Mouse (Mus musculus): ENCODE results near the gene Cnnm3.

Cnnm3 gene

DNA sequence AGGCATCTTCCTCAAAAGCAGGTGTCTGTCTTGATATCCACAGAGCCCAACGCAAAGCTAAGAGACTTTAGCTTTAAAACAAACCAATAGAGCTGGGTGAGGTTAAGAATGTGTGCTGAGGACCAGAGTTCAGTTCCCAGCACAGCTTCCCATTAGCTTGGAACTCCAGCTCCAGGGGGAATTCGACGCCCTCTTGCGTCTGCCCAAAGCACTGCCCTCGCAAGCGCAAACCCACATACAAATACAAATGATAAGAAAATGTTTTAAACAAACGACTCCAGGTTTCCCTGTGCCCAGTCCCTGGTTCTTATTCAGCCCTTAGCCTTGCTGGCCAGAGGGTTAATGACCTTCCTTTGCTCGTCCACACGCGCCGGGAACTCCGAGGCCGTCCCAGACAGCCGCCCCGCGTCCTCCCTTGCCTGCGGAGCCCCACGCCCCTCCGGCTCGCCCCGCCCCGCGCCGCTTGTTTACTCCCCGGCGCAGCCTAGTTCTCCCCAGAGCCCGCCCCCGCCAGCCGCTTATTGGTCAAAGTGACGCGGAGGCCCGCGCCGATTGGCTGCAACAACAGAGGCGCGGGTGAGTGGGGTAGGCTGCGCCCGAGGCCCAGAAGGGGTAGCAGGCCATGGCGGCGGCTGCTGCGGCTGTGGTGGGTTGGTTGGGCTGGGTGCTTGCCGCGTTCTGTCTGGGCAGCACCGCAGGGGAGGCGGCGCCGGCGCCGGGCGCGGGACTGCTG, at the start of gene Cnnm3:
TSS of gene Cnnm3 (plus strand) at position 579 of the 733 bp plus-strand sequence.
- peak; percentile 99 to 100 for DNase-seq (ENCODE audit: low spot score in 2 of 2)

DNA sequence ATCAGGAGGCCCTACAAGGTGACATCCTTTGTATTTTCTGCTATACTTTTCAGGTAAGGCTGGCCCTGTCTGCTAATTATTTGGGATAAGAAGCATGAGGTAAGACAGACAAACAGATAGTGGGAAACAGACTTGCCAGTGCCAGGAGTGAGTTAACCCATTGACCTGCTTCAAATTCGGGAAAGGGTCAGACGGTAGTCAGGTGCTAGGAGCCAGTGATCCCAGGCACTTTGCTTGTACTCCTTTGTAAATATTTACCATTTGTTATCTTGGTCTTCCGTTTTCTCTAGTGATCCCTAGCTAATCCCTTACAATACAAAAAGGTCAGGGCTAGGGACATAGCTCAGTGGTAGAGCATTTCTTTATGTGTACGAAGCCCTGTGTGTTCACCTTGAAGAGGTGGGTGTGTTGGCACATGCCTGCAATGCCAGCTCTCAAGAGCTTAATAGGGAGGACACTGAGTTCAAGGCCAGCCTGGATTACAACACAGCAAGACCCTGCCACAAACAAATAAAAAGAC, 46.0 kb upstream of the Cnnm3 start:
- no peak for DNase-seq (ENCODE audit: low spot score in 2 of 2)

DNA sequence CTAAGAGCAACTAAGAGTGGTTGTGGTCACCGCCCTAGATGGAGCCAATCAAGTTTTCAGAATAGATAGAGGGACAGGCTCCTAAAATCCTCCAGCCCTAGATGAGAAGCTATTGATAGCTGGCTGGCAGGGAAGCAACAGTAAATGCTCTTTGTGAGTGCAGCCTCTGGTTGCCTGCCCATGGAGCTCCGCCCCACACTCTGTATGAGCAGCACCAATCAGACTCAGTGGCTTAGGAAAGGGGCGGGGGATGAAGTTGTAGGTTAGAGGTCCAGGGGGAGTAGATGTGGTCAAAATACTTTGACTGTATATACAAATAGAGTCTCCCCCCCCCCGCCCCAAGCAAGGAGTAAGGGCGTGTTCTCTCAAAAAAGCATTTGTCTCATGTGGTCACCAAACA, 44.2 kb upstream of the Cnnm3 start:
- no peak for DNase-seq (ENCODE audit: low spot score in 2 of 2)

DNA sequence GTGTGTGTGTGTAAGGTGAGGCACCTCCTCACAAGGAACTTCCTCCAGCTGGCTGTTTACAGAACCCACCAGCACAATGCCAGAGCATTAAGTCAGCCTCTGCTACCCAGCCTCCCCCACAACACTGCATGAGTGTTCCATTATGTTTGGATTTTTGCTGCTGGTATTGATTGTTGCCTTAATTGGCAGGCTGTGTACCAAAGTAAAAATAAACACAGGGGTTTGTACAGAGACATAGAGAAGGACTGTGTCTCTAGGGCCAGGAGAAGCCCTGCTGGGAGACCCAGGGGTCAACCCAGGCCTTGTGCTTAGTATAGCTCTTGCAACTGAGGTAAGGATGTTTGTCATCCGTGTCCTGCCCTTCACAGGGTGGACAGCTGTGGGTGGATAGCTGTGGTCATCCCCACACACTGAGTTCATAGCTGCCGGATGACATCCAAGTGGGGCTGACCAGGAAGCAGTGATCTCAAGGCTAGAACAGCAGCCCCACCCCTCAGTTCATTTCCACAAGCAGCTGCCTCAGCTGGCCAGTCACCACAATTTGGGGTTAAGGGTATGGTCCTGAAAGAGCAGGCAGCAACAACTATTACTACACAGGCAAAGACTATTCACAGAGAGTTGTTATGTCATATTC, 41.7 kb upstream of the Cnnm3 start:
- no peak for DNase-seq (ENCODE audit: low spot score in 2 of 2)

DNA sequence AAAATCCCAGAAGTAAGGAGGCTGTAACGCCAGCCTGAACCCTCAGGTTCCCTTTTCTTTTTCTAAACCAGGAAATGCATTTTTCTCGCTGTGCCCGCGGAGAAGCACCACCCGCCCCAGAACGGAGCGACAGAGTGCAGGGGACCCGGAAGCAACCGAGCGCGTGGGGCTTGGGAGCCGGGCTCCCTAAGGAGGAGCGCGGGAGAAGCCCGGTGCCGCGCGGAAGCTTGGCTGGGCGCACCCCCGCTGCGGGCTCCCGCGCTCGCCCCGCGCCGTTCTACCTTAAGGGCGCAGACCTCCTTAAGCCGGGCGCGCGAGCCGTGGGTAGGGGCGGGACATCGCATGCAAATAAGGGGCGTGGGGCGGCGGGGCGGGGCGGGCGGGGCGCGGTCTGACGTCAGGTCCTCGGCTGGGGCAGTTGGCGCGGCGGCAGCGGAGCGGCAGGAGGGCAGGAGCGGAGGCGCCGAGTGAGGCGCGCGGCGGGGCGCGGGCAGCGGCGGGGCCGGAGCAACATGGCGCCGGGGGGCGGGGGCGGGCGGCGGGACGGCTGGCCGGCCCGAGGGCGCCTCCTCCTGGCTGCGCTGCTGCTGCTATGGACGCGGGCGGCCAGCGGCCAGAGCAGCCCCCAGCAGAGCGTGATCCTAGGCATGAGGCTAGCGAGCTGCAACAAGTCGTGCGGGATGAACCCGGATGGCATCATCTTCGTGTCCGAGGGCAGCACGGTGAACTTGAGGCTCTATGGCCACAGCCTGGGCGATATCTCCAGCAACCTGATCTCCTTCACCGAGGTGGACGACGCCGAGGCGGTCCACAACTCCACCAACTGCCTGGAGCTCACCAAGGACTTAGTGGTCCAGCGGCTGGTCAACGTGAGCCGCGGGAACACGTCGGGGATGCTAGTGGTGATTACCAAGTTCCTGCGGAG, 40.2 kb upstream of the Cnnm3 start, which contains the start of gene Cnnm4:
TSS of gene Cnnm4 (plus strand) at position 440 of the 925 bp plus-strand sequence.
- DNase-seq (ENCODE audit: low spot score in 2 of 2): peak; percentile 88 to 94

DNA sequence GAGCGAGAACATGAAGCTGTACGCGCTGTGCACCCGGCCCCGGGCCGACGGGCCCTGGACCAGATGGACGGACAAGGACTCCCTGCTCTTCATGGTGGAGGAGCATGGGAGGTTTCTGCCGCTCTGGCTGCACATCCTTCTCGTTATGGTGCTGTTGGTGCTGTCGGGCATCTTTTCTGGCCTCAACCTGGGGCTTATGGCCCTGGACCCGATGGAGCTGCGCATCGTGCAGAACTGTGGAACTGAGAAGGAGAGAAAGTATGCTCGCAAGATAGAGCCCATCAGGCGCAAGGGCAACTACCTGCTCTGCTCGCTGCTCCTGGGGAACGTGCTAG, 39.6 kb upstream of the Cnnm3 start:
- DNase-seq (ENCODE audit: low spot score in 2 of 2): peak in 1 of 2 experiments; percentile 36

DNA sequence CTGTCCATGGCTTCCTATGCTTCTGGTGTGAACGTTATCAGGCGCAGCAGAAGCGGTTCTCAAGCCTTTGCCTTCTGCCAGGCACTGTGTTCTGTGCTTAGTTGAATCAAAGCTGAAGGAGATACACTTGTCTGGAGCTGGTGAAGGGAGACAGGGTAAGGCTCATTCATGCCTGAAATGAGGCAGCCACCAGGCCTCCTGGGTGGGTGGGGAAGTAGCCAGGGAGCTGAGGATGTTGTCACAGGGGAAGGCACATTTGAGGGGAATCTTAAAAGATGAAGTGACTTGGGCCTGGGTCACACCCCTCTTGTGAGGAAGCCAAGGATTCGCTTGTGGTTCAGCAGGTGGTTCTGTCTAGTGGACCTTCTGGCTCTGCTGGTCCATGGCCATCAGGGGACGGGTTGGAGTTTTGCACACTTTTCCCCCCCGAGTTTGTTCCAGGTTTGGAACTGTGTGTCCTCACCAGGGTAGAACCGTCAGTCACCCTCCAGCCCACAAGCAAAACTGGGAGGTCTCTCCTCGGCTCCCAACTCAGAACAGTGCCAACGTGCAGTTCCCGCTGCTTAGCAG, 38.4 kb upstream of the Cnnm3 start:
- no peak for DNase-seq (ENCODE audit: low spot score in 2 of 2)

DNA sequence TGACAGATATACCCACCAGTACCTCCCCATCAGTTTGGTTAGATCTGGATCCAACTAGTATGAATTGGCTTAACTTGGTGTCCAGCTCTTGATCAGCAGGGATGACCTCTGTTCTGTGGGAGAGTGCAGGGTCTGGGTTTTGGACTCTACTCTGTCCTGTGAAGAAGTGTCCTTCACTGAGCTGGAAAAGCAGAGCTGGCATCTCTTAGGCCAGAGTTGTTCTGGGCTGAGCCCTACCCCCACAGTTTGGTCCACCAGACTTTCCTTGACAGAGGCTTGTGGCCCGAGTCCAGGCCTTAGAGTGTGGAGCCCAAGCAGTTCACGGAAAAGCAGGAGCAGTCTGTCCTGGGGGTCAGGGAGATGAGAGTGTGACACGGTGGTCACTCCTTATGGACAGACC, 37.0 kb upstream of the Cnnm3 start:
- DNase-seq (ENCODE audit: low spot score in 2 of 2): no peak

DNA sequence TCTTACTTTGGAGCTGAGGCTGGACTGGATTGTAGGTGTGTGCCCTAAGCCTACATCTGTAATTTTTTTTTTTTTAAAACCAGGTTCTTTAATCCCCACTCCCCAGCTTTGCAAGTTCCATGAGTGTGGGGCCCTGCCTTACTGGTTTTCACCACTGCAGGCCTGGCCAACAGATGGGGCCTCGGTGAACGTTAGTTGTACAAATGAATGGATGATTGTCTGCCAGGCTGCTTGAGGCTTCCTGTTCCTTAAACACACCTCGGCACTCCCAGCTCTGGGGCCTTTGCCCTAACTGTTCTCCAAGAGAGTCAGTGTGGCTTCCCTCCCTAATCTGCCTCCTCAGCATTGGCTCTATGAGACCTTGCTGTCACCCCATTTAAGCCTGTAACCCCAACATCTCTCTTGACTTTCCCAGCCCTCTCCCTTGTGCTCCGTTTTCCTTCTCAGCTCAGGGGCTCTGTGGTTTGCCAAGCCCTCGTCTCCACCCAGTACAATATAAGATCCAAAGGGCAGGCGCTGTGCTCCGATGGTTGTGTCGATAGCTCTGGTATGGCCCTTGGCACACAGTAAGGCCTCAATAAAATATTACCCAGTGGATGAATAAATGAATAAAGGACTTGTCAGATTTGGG, 36.1 kb upstream of the Cnnm3 start:
- no peak for DNase-seq (ENCODE audit: low spot score in 2 of 2)

DNA sequence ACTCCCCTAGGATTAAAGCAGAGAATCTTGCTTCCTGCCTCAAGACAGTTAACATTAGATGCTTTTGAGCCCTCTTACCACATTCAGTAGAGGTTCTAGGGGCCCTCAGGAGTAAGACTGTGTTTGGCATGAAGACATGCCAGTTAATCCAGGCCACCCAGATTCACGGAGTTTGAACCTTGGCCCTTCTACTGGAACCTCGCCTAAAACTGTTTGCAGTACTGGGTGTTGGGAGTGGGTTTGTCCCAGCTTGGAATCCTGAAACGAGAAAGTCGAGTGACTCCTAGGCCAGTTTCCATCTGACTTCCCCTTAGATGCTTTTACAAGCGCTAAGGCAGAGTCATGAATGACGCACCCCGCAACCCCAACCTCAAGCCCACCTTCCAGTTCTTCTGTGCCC, 35.2 kb upstream of the Cnnm3 start:
- DNase-seq (ENCODE audit: low spot score in 2 of 2): no peak

DNA sequence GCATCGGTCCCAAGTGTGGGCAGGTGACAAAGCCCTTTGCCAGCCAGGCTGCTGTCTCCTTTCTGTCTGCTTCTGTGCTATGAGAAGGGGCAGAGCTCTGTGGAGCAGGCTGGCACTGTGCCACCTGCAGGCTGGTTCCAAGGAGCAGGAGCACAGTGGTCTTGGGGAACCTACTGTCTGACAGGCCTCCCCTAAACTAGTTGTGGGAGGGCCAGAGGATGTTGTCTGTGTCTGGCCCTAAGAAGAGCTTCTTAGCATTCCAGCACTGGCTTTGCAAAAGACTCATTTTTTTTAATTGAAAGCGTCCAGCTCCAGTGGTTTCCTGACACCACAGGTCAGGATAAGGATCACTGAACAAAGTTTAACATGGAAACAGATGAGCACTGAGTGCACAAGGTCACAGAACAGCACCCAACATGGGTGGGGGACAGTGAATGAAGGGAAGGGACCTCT, 33.3 kb upstream of the Cnnm3 start:
- DNase-seq (ENCODE audit: low spot score in 2 of 2): no peak

DNA sequence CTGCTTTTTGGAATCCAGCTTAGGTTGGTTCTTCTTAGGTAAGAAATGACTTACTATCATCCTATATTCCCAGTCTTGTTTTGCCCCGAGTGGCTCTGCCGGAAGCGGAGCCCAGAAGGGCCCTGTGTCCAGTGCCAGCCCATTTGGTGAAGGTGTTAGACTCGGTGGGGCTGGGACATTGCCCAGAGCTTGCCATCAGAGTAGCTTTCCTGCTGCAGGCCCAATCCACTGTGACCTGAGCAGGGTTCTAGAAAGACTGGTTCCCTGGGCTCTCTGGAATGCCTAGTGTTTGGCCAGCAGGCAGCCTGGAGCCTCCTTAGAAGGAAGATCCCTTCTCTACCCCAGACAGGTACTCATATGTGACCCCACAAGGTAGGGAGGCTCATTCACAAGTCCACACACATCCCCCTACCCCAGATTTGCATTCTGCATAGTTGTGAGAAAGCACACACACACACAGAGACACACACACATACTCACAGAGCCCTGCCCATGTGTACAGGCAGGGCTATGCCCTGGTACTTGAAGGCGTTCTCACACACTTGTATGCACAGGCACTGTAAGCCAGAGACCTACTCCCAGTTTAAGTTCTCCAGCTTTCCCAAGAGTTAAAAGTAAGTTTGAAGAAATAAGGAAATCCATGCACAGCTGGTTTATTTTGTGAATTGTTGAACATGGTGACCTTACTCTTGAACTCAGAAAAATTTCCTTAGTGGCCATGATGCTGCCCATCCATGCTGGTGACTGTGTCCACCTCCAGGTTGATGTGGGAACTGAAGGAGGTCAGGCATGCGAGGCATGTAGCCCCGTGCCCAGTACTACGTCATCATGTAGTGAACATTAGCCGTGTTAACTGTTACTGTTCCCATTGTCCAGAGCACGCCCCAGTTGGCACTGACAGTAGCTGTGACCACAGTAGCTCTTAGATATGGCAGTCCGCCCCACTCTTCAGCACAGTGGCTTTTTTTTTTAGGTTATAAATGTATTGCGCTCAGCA, 31.5 kb upstream of the Cnnm3 start:
- DNase-seq (ENCODE audit: low spot score in 2 of 2): no peak

DNA sequence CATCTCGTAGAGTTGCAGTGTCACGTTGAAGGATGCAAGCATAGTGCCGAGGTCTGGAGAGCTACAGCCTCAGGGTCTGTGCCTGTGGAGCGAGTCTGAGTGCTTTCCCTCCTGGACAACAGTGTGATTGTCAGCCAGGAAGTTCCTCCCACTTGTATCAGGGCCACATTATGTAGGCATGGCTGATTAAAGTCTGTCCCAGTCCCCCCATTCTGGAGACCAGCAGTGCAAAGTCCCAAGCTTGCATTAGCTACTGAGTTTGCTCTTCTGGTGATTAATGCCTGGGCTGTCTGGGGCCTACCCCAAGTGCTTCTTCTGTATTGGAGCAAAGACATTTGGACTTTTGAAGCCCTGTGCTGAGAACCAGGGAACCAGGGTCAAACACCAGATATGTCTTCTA, 27.8 kb upstream of the Cnnm3 start:
- no peak for DNase-seq (ENCODE audit: low spot score in 2 of 2)

DNA sequence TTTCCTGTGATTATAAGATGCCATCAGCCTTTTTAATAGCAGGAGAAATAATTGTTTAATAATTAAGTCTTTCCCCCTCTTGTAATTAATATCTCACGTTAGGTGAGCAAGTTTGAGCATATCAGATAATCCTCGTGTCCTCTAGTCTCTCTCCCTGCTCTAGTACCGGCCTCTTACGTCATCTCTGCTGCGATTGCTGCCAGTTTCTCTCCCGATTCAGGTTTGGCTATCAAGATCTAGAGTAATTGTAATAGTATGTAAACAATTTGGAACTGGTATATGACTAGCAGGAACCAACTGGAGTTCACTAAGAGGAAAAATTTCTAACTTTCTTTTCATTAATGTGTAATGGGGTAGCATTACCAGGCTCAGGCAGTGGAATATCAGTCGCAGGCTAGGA, 26.6 kb upstream of the Cnnm3 start:
- no peak for DNase-seq (ENCODE audit: low spot score in 2 of 2)

DNA sequence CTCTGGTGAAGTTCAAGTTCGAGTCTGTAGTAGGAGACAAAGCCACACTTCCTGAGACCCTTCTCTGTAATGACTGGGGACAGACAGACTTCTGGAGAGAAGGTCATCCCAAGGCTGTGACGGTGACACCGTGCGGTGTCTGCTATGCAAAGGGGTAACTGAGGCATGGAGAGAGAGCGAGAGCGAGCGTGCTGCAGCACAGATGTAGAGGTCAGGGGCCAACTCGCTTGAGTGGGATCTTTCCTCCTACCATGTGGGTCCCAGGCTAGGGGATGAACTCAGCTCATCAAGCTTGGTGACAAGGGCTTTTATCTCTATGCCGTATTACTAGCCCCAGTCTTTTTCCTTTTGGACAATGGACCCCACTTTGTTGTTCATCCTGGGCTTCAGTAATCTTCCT, 24.6 kb upstream of the Cnnm3 start:
- no peak for DNase-seq (ENCODE audit: low spot score in 2 of 2)

DNA sequence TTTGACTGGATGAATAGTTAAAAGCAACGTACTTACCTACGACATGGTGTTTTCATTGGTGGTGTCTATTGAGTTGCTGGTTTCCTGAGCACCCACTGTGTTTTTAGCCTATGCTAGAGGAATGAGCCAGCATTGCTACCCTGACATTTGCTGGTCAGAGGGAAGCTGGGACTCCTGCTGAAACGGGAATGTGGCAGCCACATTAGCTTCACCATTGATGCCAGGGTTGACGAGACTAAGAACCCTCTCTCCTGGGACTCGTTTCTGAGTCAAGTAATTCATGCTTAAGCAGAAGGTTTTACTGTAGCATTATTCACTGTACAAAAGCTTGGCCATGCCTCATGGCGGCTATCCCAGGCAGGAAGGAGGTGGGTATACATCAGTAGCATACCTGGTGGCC, 22.0 kb upstream of the Cnnm3 start:
- no peak for DNase-seq (ENCODE audit: low spot score in 2 of 2)

DNA sequence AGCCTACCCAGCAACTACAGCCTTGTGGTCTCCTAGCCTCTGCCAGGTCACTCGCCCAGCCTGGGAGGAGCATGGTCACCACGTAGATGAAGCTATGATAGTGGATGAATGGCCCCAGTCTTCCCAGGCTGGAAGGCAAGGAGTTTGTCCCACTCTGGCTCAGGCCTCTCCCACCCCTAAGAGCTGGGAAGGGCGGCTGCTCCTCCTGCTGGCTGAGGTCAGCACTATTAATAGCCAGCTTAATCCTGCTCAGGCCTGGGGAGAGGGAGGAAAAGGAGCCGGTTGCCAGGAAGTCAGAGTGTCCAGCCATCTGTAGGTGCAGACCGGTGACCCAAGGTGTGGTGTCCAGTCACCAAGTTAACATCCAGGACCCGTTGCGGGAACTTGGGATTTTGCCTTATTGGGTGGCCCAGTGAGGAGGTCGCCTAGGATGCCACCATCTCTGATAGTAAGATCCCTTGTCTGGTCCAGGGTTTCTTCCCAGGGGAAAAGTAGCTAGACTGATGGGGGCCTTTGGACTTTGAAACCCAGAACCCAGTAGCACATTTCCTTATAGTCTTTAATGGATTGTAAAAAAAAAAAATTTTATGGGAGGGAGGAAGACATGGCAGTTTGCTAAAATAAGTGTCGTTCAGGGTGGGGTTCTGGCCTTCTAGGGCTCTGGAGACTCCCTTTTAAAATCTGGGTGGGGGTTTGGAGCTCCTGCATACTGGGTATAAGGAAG, 19.1 kb upstream of the Cnnm3 start:
- no peak for DNase-seq (ENCODE audit: low spot score in 2 of 2)

DNA sequence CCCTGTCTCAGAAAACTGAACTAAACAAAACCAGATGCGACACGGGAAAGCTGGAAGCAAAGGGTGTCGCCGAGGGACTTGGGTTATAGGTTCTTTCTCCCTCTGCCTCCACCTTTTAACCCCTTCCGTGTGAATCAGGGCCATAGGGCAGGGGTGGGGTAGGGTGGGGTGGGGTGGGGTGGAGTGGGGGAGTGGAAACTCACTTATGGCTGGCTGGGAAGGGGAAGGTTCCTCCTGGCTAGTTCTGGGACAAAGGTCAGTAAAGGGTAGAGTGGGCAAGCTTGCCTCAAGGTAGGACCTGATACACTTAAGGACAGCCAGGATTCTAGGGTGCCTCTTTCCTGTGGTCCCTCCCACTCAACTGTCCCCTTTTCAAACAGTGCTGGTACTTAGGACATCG, 18.4 kb upstream of the Cnnm3 start:
- DNase-seq (ENCODE audit: low spot score in 2 of 2): no peak

DNA sequence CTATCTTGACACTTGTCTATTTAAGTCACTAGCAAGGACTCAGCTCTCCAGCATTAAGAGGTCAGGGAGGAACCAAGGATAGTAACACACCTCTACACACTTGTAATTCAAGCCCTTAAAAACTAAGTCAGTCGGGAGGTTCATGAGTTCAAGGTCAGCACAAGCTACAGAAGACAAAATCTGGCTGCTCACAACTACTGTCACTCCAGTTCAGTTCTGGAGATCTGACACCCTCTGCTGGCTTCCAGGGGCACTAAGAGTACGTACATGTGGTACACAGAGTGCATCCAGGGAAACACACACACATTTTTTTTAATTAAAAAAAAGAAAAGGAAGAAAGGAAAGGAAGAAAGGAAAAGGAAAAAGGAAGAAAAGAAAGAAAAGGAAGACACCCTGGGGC, 14.9 kb upstream of the Cnnm3 start:
- DNase-seq (ENCODE audit: low spot score in 2 of 2): no peak

DNA sequence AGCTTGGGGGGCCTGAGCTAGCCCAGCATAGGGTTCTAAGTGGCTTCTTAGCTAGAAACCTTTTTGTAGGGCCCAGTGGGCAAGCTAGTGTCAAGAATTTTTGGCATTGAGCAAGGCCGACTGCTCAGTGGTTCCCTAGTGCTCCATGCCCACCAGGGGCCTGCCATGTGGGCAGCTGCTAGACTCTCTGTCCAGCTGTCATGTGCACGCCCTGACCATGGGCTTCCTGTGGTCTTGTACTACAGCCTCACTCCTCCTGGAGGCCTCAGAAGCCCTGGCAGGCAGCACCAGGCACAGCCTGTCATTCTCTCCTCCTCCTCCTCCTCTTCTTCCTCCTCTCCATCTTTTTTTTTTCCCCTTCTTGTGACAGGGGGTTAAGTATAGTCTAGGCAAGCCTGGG, 14.4 kb upstream of the Cnnm3 start:
- no peak for DNase-seq (ENCODE audit: low spot score in 2 of 2)

Measured in spleen, postnatal 4 days (tissue).